Mouse (Mus musculus): ENCODE data around the gene B230217C12Rik. TPM values are rescaled to one million over a fixed set of nuclear protein-coding genes. Genes with fewer than 3 reads are reported as not detected.

B230217C12Rik gene
- polyA plus RNA-seq, 1 experiment from 2014 or later: 3.7 TPM

- WGBS: under 1% methylated on average over 17 of the region's 17 CpGs
- ATAC-seq (ENCODE audit: insufficient read depth, low FRiP score): no peak
- peaks cover 41% of the 10 kb centered on the region for H3K4me1 ChIP-seq (ENCODE audit: control insufficient read depth, insufficient read depth, low read length)
- H3K4me3 ChIP-seq (replicated peaks; ENCODE audit: low read length): peak overlapping the region; percentile 97
- no peaks in the 10 kb centered on the region for H3K36me3 ChIP-seq (ENCODE audit: control insufficient read depth, insufficient read depth, low read length)
- no peaks in the 10 kb centered on the region for H3K27me3 ChIP-seq (ENCODE audit: control insufficient read depth, insufficient read depth, low read length)
- H3K9ac ChIP-seq (ENCODE audit: low read length): peak overlapping the region; percentile 96
- peak overlapping the region; percentile 74 for H3K4me2 ChIP-seq (ENCODE audit: low read depth, low read length)
- peak overlapping the region; percentile 99 for H3K27ac ChIP-seq (ENCODE audit: low read length)
- no peaks in the 10 kb centered on the region for H3K9me3 ChIP-seq (replicated peaks; ENCODE audit: control insufficient read depth, low read length)
Observed at GRCm38 (mm10) chr11:97800691-97801408, 39.7 kb upstream of the B230217C12Rik start.

DNA sequence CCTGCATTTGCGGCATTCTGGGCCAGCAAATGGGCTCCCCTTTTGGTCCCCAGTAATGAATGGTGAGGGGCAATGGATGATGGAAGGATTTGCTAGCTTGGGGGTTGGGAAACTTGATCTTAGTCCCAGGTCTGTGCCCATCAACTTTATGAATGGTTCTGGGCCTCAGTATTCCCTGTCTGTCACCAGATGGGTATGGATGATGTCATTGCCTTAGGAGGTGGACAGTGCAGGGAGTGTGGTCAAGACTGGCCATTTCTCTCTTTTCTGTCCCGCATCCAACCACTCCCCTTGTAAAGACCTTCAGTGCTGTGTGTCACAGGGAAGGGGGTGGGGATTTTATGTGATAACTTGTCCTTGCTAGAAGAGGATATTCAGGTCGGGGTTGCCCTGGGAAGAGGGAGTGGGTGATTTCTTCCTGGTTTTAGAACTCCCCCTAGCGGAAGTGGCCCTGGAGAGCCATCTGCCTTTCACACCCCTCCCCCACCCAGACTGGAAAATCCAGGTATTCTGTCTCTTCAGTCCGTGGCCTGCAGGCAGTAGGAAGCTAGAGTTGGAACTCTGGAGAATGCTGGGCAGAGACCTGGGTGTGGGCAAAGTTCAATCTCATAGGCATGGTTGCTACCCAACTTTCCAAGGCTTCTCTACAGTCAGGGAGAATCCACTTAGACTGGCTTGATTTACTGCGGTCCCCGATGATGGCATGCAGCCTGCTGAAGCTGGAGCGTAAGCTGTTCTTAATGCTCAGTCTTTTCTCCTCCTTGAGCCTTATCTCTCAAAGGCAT, 39.0 kb upstream of the B230217C12Rik start:
- 17% methylated on average over 8 of the region's 8 CpGs for WGBS
- peak overlapping the region; percentile 96 for H3K9ac ChIP-seq (ENCODE audit: low read length)
- H3K4me3 ChIP-seq (replicated peaks; ENCODE audit: low read length): peak overlapping the region; percentile 97
- no peaks in the 10 kb centered on the region for H3K9me3 ChIP-seq (replicated peaks; ENCODE audit: control insufficient read depth, low read length)
- peaks cover 48% of the 10 kb centered on the region for H3K4me1 ChIP-seq (ENCODE audit: control insufficient read depth, insufficient read depth, low read length)
- H3K4me2 ChIP-seq (ENCODE audit: low read depth, low read length): peak overlapping the region; percentile 74
- ATAC-seq (ENCODE audit: insufficient read depth, low FRiP score): no peak
- no peaks in the 10 kb centered on the region for H3K27me3 ChIP-seq (ENCODE audit: control insufficient read depth, insufficient read depth, low read length)
- no peaks in the 10 kb centered on the region for H3K36me3 ChIP-seq (ENCODE audit: control insufficient read depth, insufficient read depth, low read length)
- H3K27ac ChIP-seq (ENCODE audit: low read length): peak overlapping the region; percentile 99

DNA sequence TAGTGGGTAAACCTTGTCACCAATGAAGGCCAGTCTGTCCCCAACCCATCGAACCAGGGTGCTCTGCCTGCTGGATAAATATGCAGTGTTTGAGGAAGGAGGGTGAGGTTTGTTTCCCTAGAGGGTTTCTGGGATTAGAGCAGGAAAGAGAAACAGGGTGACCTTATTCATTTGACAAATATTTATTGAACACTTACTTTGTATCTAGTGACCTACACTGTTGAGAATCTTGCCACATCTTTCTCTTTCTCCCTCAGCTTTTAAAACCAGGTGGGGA, 38.4 kb upstream of the B230217C12Rik start:
- Histone ChIP-seq H3K4me2 (ENCODE audit: low read depth, low read length) (peak overlapping the region; percentile 74), H3K9me3 (replicated peaks; ENCODE audit: control insufficient read depth, low read length) (no peaks in the 10 kb centered on the region), H3K36me3 (ENCODE audit: control insufficient read depth, insufficient read depth, low read length) (no peaks in the 10 kb centered on the region), H3K27me3 (ENCODE audit: control insufficient read depth, insufficient read depth, low read length) (no peaks in the 10 kb centered on the region), H3K4me1 (ENCODE audit: control insufficient read depth, insufficient read depth, low read length) (peaks cover 49% of the 10 kb centered on the region), H3K4me3 (replicated peaks; ENCODE audit: low read length) (peak overlapping the region; percentile 97), H3K27ac (ENCODE audit: low read length) (peak overlapping the region; percentile 99), H3K9ac (ENCODE audit: low read length) (no peak overlapping the region)
- no peak for ATAC-seq (ENCODE audit: insufficient read depth, low FRiP score)
- WGBS: 7% methylated on average over 1 of the region's 1 CpGs

DNA sequence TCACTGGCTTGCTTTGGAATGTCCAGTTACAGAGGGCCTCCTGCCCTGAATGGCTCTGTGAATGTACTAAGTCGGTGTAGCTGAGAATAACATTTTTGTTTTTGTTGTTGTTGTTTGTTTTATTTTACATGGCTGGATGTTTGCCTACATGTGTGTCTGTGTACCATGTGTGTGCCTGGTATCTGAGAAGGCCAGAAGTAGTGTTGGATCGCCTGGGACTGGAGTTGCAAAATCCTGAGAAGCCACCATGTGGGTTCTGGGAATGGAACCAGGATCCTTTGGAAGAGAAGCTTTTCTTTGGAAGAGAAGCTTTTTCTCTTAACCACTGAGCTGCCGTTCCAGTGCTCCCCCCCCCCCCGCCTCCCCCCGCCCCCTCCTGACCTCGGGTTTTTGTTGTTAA, 38.1 kb upstream of the B230217C12Rik start:
- Histone ChIP-seq H3K36me3 (ENCODE audit: control insufficient read depth, insufficient read depth, low read length) (no peaks in the 10 kb centered on the region), H3K4me2 (ENCODE audit: low read depth, low read length) (peak overlapping the region; percentile 74), H3K27me3 (ENCODE audit: control insufficient read depth, insufficient read depth, low read length) (no peaks in the 10 kb centered on the region), H3K4me1 (ENCODE audit: control insufficient read depth, insufficient read depth, low read length) (peaks cover 51% of the 10 kb centered on the region), H3K4me3 (replicated peaks; ENCODE audit: low read length) (0 out of 2 replicates have a peak overlapping the region, but pooled peaks have one; percentile 97), H3K9me3 (replicated peaks; ENCODE audit: control insufficient read depth, low read length) (no peaks in the 10 kb centered on the region), H3K9ac (ENCODE audit: low read length) (no peak overlapping the region), H3K27ac (ENCODE audit: low read length) (peak overlapping the region; percentile 99)
- WGBS: 27% methylated on average over 6 of the region's 6 CpGs
- no peak for ATAC-seq (ENCODE audit: insufficient read depth, low FRiP score)

DNA sequence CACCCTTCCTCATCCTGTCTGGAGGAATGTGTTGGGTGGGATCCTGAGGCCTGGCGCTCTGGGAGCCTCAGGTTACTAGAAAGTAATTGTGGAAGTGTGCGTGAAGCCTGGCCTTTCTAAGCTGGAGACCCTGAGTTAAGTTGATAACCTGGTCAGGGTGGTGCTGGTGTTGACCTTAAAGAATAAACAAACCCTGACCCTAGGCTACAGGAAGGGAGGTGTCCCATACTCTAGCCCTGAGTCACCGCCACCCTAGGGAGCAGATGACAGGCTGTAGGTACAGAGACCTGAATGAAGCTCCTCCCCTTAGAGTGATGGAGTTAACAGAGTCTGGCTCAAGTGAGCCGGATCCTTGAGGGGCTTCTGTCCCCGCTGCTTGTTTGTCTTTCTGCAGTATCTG, 36.7 kb upstream of the B230217C12Rik start:
- H3K4me1 ChIP-seq (ENCODE audit: control insufficient read depth, insufficient read depth, low read length): peaks cover 65% of the 10 kb centered on the region
- H3K36me3 ChIP-seq (ENCODE audit: control insufficient read depth, insufficient read depth, low read length): no peaks in the 10 kb centered on the region
- no peak overlapping the region for H3K4me3 ChIP-seq (replicated peaks; ENCODE audit: low read length)
- H3K27me3 ChIP-seq (ENCODE audit: control insufficient read depth, insufficient read depth, low read length): no peaks in the 10 kb centered on the region
- WGBS: 57% methylated on average over 5 of the region's 5 CpGs
- ATAC-seq (ENCODE audit: insufficient read depth, low FRiP score): no peak
- no peaks in the 10 kb centered on the region for H3K9me3 ChIP-seq (replicated peaks; ENCODE audit: control insufficient read depth, low read length)
- H3K27ac ChIP-seq (ENCODE audit: low read length): peak overlapping the region; percentile 84
- H3K4me2 ChIP-seq (ENCODE audit: low read depth, low read length): peak overlapping the region; percentile 44; the same call in 1 of the 2 replicates
- peak overlapping the region; percentile 29; the same call in 1 of the 2 replicates for H3K9ac ChIP-seq (ENCODE audit: low read length)

DNA sequence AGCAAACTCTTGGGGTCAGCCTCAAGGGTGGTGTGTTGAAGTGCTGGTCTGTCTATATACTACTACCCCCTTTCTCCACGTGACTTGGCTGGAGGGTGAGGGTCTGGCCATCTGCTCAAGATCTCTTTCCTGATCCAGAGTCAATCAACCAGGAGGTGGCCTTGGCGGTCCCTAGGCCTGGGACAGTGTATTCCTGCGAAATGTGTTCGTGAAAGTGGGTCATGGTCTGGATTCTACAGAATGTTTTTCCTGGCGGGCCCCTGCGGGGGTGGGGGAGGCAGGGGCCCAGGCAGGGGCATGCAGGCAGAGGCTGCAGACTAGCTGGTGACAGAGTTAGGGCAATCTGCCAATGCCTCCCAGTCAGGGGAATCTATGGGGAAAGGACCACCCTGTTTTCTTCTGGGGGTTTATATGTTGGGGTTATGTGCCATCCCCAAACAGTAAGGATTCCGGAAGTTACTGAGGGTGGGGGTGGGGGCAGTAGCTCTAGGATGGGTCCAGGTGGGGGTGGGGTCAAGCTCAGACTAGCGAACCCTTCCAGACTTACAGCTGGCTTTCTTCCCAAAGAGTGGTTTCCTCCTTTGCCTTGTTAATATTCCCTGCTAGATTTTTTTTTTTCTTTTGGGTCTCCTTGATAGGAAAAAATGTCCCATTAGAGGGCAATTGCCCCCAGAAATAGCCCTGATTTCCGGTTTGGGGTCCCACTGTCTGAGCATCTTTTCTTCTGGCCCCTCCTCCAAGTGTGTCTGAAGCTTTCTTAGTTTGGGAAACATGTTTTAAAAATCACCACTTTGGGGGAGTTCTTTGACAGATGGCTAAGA, 35.5 kb upstream of the B230217C12Rik start:
- peak overlapping the region; percentile 51 for H3K9ac ChIP-seq (ENCODE audit: low read length)
- ATAC-seq (ENCODE audit: insufficient read depth, low FRiP score): 0 out of 2 replicates have a peak, but pooled peaks have one; percentile 4
- no peaks in the 10 kb centered on the region for H3K27me3 ChIP-seq (ENCODE audit: control insufficient read depth, insufficient read depth, low read length)
- peak overlapping the region; percentile 14 for H3K4me3 ChIP-seq (replicated peaks; ENCODE audit: low read length)
- 8% methylated on average over 9 of the region's 9 CpGs for WGBS
- no peaks in the 10 kb centered on the region for H3K36me3 ChIP-seq (ENCODE audit: control insufficient read depth, insufficient read depth, low read length)
- no peaks in the 10 kb centered on the region for H3K9me3 ChIP-seq (replicated peaks; ENCODE audit: control insufficient read depth, low read length)
- H3K27ac ChIP-seq (ENCODE audit: low read length): peak overlapping the region; percentile 84
- peak overlapping the region; percentile 44 for H3K4me2 ChIP-seq (ENCODE audit: low read depth, low read length)
- peaks cover 76% of the 10 kb centered on the region for H3K4me1 ChIP-seq (ENCODE audit: control insufficient read depth, insufficient read depth, low read length)

GRCm38 (mm10) chr11:97805662-97806612, 34.6 kb upstream of the B230217C12Rik start:
- peak overlapping the region; percentile 44 for H3K4me2 ChIP-seq (ENCODE audit: low read depth, low read length)
- ATAC-seq (ENCODE audit: insufficient read depth, low FRiP score): 0 out of 2 replicates have a peak, but pooled peaks have one; percentile 3
- peak overlapping the region; percentile 6; the same call in 1 of the 2 replicates for H3K4me3 ChIP-seq (replicated peaks; ENCODE audit: low read length)
- WGBS: 23% methylated on average over 15 of the region's 15 CpGs
- H3K27me3 ChIP-seq (ENCODE audit: control insufficient read depth, insufficient read depth, low read length): no peaks in the 10 kb centered on the region
- H3K4me1 ChIP-seq (ENCODE audit: control insufficient read depth, insufficient read depth, low read length): peaks cover 82% of the 10 kb centered on the region
- no peaks in the 10 kb centered on the region for H3K36me3 ChIP-seq (ENCODE audit: control insufficient read depth, insufficient read depth, low read length)
- H3K27ac ChIP-seq (ENCODE audit: low read length): peak overlapping the region; percentile 84
- peak overlapping the region; percentile 51 for H3K9ac ChIP-seq (ENCODE audit: low read length)
- H3K9me3 ChIP-seq (replicated peaks; ENCODE audit: control insufficient read depth, low read length): no peaks in the 10 kb centered on the region

GRCm38 (mm10) chr11:97806613-97806964, 34.0 kb upstream of the B230217C12Rik start:
- peak overlapping the region; percentile 84; the same call in 1 of the 2 replicates for H3K27ac ChIP-seq (ENCODE audit: low read length)
- WGBS: 56% methylated on average over 7 of the region's 7 CpGs
- H3K36me3 ChIP-seq (ENCODE audit: control insufficient read depth, insufficient read depth, low read length): no peaks in the 10 kb centered on the region
- no peaks in the 10 kb centered on the region for H3K27me3 ChIP-seq (ENCODE audit: control insufficient read depth, insufficient read depth, low read length)
- no peak overlapping the region for H3K4me3 ChIP-seq (replicated peaks; ENCODE audit: low read length)
- no peaks in the 10 kb centered on the region for H3K9me3 ChIP-seq (replicated peaks; ENCODE audit: control insufficient read depth, low read length)
- 0 out of 2 replicates have a peak overlapping the region, but pooled peaks have one; percentile 51 for H3K9ac ChIP-seq (ENCODE audit: low read length)
- H3K4me2 ChIP-seq (ENCODE audit: low read depth, low read length): no peak overlapping the region; the same call in 1 of the 2 replicates
- H3K4me1 ChIP-seq (ENCODE audit: control insufficient read depth, insufficient read depth, low read length): peaks cover 80% of the 10 kb centered on the region
- ATAC-seq (ENCODE audit: insufficient read depth, low FRiP score): no peak

Measured in stomach, embryonic 16.5 days (tissue).